Mouse (Mus musculus) limb, embryonic 14.5 days (tissue): Measurements from ENCODE around the gene Cabp2. TPM values are rescaled to one million over a fixed set of nuclear protein-coding genes. Genes with fewer than 3 reads are reported as not detected.

Experiments
- ATAC-seq: fragments of 200-750 bp; cut with Nextera tagmentation; 2 replicates; pipeline ENCODE4 v1.8.0; 2017; ENCODE audit warnings: low read depth, moderate number of reproducible peaks, moderate TSS enrichment; ENCODE audit not compliant: low FRiP score
- DNase-seq: peaks from one replicate; pipeline ENCODE4 v3.0.0-alpha.2; 2015; ENCODE audit warnings: low spot score
- H3K27ac ChIP-seq: fragments of 300-500 bp; sonication (generic); replicated peaks from 2 replicates; pipeline ENCODE4 v1.5.1; 2014; ENCODE audit warnings: low read depth, mild to moderate bottlenecking, low read length, moderate library complexity, mixed read lengths
- H3K27me3 ChIP-seq: fragments of 300-500 bp; sonication (generic); 2 replicates; pipeline ENCODE4 v1.6.1; 2014; ENCODE audit warnings: low read length, mixed read lengths; ENCODE audit not compliant: control insufficient read depth, insufficient read depth
- H3K36me3 ChIP-seq: fragments of 300-500 bp; sonication (generic); 2 replicates; pipeline ENCODE4 v1.6.1; 2014; ENCODE audit warnings: mild to moderate bottlenecking, low read length, moderate library complexity, mixed read lengths; ENCODE audit not compliant: control insufficient read depth, insufficient read depth
- H3K4me1 ChIP-seq: fragments of 300-500 bp; sonication (generic); 2 replicates; pipeline ENCODE4 v1.6.1; 2014; ENCODE audit warnings: antibody characterized with exemption, low read length, mixed read lengths; ENCODE audit not compliant: control insufficient read depth, insufficient read depth
- H3K4me2 ChIP-seq: fragments of 300-500 bp; sonication (generic); replicated peaks from 2 replicates; pipeline ENCODE4 v1.6.1; 2014; ENCODE audit warnings: low read depth, mild to moderate bottlenecking, low read length, moderate library complexity; ENCODE audit not compliant: severe bottlenecking
- H3K4me3 ChIP-seq: fragments of 300-500 bp; sonication (generic); replicated peaks from 2 replicates; pipeline ENCODE4 v1.5.1; 2014; ENCODE audit warnings: low read length
- H3K9ac ChIP-seq: fragments of 300-500 bp; sonication (generic); 2 replicates; pipeline ENCODE4 v1.6.1; 2014; ENCODE audit warnings: mild to moderate bottlenecking, low read depth, low read length, moderate library complexity; ENCODE audit not compliant: severe bottlenecking
- H3K9me3 ChIP-seq: fragments of 300-500 bp; sonication (generic); 2 replicates; pipeline ENCODE4 v1.6.1; 2016; ENCODE audit warnings: low read length; ENCODE audit not compliant: control insufficient read depth
- POLR2A ChIP-seq: fragments of 200-500 bp; IDR thresholded peaks from 2 replicates; pipeline ENCODE4 v1.8.0; 2012; ENCODE audit warnings: inconsistent platforms, mild to moderate bottlenecking, moderate library complexity, borderline replicate concordance; ENCODE audit not compliant: insufficient read depth, insufficient read length; ENCODE audit errors: extremely low read depth
- WGBS: fragments of 180-500 bp; shearing (Covaris S2); extraction: QIAGEN DNeasy Blood & Tissue Kit; methylation state at CpG from one replicate; pipeline ENCODE4 v1.1.7; 2014; 5-methylcytosine and 5-hydroxymethylcytosine counted together
- polyA plus RNA-seq, 2 experiments: library from polyadenylated mRNA; depleted of rRNA in 1 of 2; stranded (reverse) in 1 of 2; unstranded in 1 of 2; fragments of >200 nt; fragmentation: Nextera tagmentation in 1 of 2; extraction: Ambion mirVana in 1 of 2; gene quantifications; 2 replicates each; pipeline versions ENCODE4 v1.2.1 to v1.2.3; 2012 to 2014

Gene Cabp2
- polyA plus RNA-seq, 2 experiments = not detected

- 88% methylated on average over 1 of the region's 1 CpGs for WGBS
- H3K36me3 ChIP-seq = no peaks in the 10 kb centered on the region
- no peaks in the 10 kb centered on the region for H3K9me3 ChIP-seq
- no peak overlapping the region for H3K27ac ChIP-seq
- no peak overlapping the region for H3K4me3 ChIP-seq
- H3K4me1 ChIP-seq = no peaks in the 10 kb centered on the region
- DNase-seq (no peak), ATAC-seq (no peak)
- no peaks in the 10 kb centered on the region for H3K27me3 ChIP-seq
- no peak overlapping the region for H3K9ac ChIP-seq
- no peak for TF ChIP-seq POLR2A
- no peak overlapping the region for H3K4me2 ChIP-seq
Measured at GRCm38 (mm10) chr19:4084984-4085383, 3.6 kb downstream of the Cabp2 start.

GRCm38 (mm10) chr19:4086156-4086555, 4.8 kb downstream of the Cabp2 start:
- DNase-seq (no peak), ATAC-seq (no peak)
- Histone ChIP-seq H3K9me3 (no peaks in the 10 kb centered on the region), H3K36me3 (no peaks in the 10 kb centered on the region), H3K9ac (no peak overlapping the region), H3K4me3 (no peak overlapping the region), H3K4me2 (no peak overlapping the region), H3K4me1 (no peaks in the 10 kb centered on the region), H3K27me3 (no peaks in the 10 kb centered on the region), H3K27ac (no peak overlapping the region)
- WGBS = 90% methylated on average over 15 of the region's 15 CpGs
- no peak for TF ChIP-seq POLR2A

GRCm38 (mm10) chr19:4087090-4087489, 5.7 kb downstream of the Cabp2 start:
- no peaks in the 10 kb centered on the region for H3K9me3 ChIP-seq
- H3K4me3 ChIP-seq = no peak overlapping the region
- 85% methylated on average over 5 of the region's 5 CpGs for WGBS
- no peaks in the 10 kb centered on the region for H3K4me1 ChIP-seq
- DNase-seq (no peak), ATAC-seq (no peak)
- TF ChIP-seq POLR2A = no peak
- no peak overlapping the region for H3K4me2 ChIP-seq
- no peak overlapping the region for H3K9ac ChIP-seq
- no peaks in the 10 kb centered on the region for H3K27me3 ChIP-seq
- no peaks in the 10 kb centered on the region for H3K36me3 ChIP-seq
- H3K27ac ChIP-seq = no peak overlapping the region

- Histone ChIP-seq H3K4me1 (no peaks in the 10 kb centered on the region), H3K9me3 (no peaks in the 10 kb centered on the region), H3K9ac (no peak overlapping the region), H3K4me2 (no peak overlapping the region), H3K36me3 (no peaks in the 10 kb centered on the region), H3K27me3 (no peaks in the 10 kb centered on the region), H3K27ac (no peak overlapping the region), H3K4me3 (no peak overlapping the region)
- WGBS = 47% methylated on average over 5 of the region's 5 CpGs
- DNase-seq = no peak
- no peak for ATAC-seq
- no peak for TF ChIP-seq POLR2A
Measured at GRCm38 (mm10) chr19:4088146-4088545, 6.8 kb downstream of the Cabp2 start.

GRCm38 (mm10) chr19:4089128-4089527, 7.8 kb downstream of the Cabp2 start:
- 75% methylated on average over 6 of the region's 6 CpGs for WGBS
- no peak for TF ChIP-seq POLR2A
- no peak for DNase-seq
- Histone ChIP-seq H3K9ac (no peak overlapping the region), H3K36me3 (no peaks in the 10 kb centered on the region), H3K9me3 (no peaks in the 10 kb centered on the region), H3K4me1 (no peaks in the 10 kb centered on the region), H3K4me3 (no peak overlapping the region), H3K27ac (no peak overlapping the region), H3K27me3 (no peaks in the 10 kb centered on the region), H3K4me2 (no peak overlapping the region)
- no peak for ATAC-seq

- no peak for ATAC-seq
- Histone ChIP-seq H3K9ac (no peak overlapping the region), H3K36me3 (no peaks in the 10 kb centered on the region), H3K4me3 (no peak overlapping the region), H3K9me3 (no peaks in the 10 kb centered on the region), H3K4me2 (no peak overlapping the region), H3K4me1 (no peaks in the 10 kb centered on the region), H3K27me3 (no peaks in the 10 kb centered on the region), H3K27ac (no peak overlapping the region)
- TF ChIP-seq POLR2A = no peak
- 88% methylated on average over 3 of the region's 3 CpGs for WGBS
- no peak for DNase-seq
Measured at GRCm38 (mm10) chr19:4090446-4090845, 9.1 kb downstream of the Cabp2 start.
